Mouse (Mus musculus) heart, postnatal 0 days (tissue): ENCODE measurements around the gene Rasa4. TPM values are rescaled to one million over a fixed set of nuclear protein-coding genes. Genes with fewer than 3 reads are reported as not detected.

ENCODE experiments used
- ATAC-seq: fragments of 200-750 bp; cut with Nextera tagmentation; 2 replicates; pipeline ENCODE4 v1.8.0; 2017; ENCODE audit warnings: low read depth, moderate number of reproducible peaks, moderate library complexity; ENCODE audit not compliant: insufficient read depth
- DNase-seq: peaks from one replicate; pipeline ENCODE4 v3.0.0-alpha.2; 2016; ENCODE audit warnings: low spot score
- H3K27ac ChIP-seq: fragments of 300-500 bp; sonication (generic); 2 replicates; pipeline ENCODE4 v1.5.1; 2014; ENCODE audit warnings: low read depth, mild to moderate bottlenecking
- H3K27me3 ChIP-seq: fragments of 300-500 bp; sonication (generic); 2 replicates; pipeline ENCODE4 v1.6.1; 2014; ENCODE audit warnings: low read length, mixed read lengths; ENCODE audit not compliant: control insufficient read depth, insufficient read depth
- H3K36me3 ChIP-seq: fragments of 300-500 bp; sonication (generic); replicated peaks from 2 replicates; pipeline ENCODE4 v1.6.1; 2014; ENCODE audit warnings: low read length, mixed read lengths; ENCODE audit not compliant: control insufficient read depth, insufficient read depth
- H3K4me1 ChIP-seq: fragments of 300-500 bp; sonication (generic); 2 replicates; pipeline ENCODE4 v1.6.1; 2014; ENCODE audit warnings: antibody characterized with exemption; ENCODE audit not compliant: control insufficient read depth, insufficient read depth
- H3K4me2 ChIP-seq: fragments of 300-500 bp; sonication (generic); 2 replicates; pipeline ENCODE4 v1.6.1; 2014; ENCODE audit warnings: low read depth, mild to moderate bottlenecking, low read length, moderate library complexity
- H3K4me3 ChIP-seq: fragments of 300-500 bp; sonication (generic); 2 replicates; pipeline ENCODE4 v1.5.1; 2014; ENCODE audit warnings: low read depth, low read length
- H3K9ac ChIP-seq: fragments of 300-500 bp; sonication (generic); replicated peaks from 2 replicates; pipeline ENCODE4 v1.6.1; 2014; ENCODE audit warnings: low read depth, low read length, mixed read lengths
- H3K9me3 ChIP-seq: fragments of 300-500 bp; sonication (generic); replicated peaks from 2 replicates; pipeline ENCODE4 v1.6.1; 2016; ENCODE audit warnings: low read length; ENCODE audit not compliant: control insufficient read depth
- CTCF ChIP-seq: IDR thresholded peaks from 2 replicates; pipeline ENCODE4 v1.5.1; 2016; ENCODE audit warnings: antibody characterized with exemption, control low read depth, low read depth
- EP300 ChIP-seq: IDR thresholded peaks from 2 replicates; pipeline ENCODE4 v1.6.1; 2016; ENCODE audit warnings: antibody characterized with exemption, low read depth
- WGBS: fragments of 180-500 bp; shearing (Covaris S2); extraction: QIAGEN DNeasy Blood & Tissue Kit; methylation state at CpG from one replicate; pipeline ENCODE4 v1.1.7; 2014; 5-methylcytosine and 5-hydroxymethylcytosine counted together
- polyA plus RNA-seq: library from polyadenylated mRNA; unstranded; fragments of >200 nt; fragmentation: Nextera tagmentation; extraction: Ambion mirVana; gene quantifications from 2 replicates; pipeline ENCODE4 v1.2.1, GENCODE M21; 2015
- total RNA-seq: library from RNA; depleted of rRNA; stranded (reverse); fragments of >200 nt; gene quantifications from 2 replicates; pipeline ENCODE4 v1.2.3, GENCODE M21; 2014; ENCODE audit warnings: low replicate concordance

Gene Rasa4
- total and polyA plus RNA-seq, 2 experiments from 2014 or later: 0.96 to 6.2 TPM

DNA sequence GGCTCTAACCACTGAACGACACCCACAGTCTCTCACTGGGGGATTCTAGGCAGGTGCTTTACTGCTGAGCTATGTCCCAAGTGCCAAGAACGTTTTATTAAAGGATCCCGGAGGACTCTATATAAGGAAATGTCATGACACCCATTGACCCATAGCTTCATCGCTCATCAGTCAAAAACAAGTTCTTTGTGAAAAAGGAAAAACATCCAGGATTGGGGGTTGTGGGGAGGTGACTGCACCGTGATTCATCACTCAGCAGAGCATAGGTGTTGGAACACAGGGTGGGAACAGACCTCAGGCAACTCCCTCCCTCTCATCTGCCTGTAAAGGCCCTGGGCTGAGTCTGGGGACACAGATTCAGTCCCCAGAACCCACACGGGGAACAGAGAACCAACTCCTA is 33.8 kb upstream of the Rasa4 start:
- no peak overlapping the region for H3K4me3 ChIP-seq
- H3K9ac ChIP-seq: no peak overlapping the region
- H3K9me3 ChIP-seq: no peaks in the 10 kb centered on the region
- DNase-seq: no peak
- no peak overlapping the region for H3K4me2 ChIP-seq
- H3K27me3 ChIP-seq: no peaks in the 10 kb centered on the region
- no peak for ATAC-seq
- H3K4me1 ChIP-seq: peaks cover 7% of the 10 kb centered on the region; the same call in 1 of the 2 replicates
- WGBS: 61% methylated on average over 6 of the region's 6 CpGs
- TF ChIP-seq CTCF: no peak
- TF ChIP-seq EP300: no peak
- no peaks in the 10 kb centered on the region for H3K36me3 ChIP-seq
- H3K27ac ChIP-seq: no peak overlapping the region

DNA sequence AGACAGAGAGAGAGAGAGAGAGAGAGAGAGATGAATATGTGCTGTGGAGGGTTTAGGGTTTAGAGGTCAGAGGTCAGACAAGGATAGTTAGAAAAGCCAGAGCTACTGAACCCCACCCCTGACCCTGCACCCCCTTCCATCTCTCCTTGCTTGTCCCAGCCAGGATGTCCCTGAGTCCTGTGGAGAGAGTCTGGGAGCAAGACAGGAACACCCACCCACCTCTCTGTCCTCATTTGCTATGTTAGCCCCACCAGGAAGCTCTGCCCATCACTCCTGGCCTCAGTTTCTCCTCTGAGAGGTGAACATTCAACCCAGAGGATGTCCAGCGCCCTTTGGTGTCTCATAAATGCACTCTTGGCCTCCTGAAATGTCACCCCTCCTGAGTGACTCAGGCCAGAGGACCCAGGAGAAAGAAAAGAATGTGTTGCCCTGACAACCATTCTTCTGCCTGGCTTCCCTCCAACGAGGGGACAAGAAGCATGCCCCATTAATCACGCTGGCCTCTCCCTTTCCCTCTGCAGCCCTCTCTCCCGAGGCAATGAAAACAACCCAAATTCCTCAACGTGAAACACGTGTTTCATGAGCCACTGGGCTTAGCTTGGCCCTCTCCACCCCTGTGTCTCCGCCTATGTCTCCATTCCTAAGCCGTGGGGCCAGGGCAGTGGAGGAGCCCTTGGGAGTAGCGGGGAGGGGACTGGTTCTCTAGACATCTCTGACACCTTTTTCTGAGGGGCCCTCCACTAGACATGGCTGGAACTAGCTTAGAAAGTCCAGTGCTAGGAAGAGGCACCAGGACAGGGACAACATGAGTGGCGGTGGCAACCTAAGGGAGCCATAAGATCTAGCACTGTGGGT is 32.3 kb upstream of the Rasa4 start:
- ATAC-seq (peak; percentile 77), DNase-seq (peak; percentile 62)
- Histone ChIP-seq H3K4me3 (no peak overlapping the region), H3K4me2 (no peak overlapping the region), H3K27ac (peak overlapping the region; percentile 43; the same call in 1 of the 2 replicates), H3K36me3 (no peaks in the 10 kb centered on the region), H3K9me3 (no peaks in the 10 kb centered on the region), H3K27me3 (no peaks in the 10 kb centered on the region), H3K9ac (no peak overlapping the region), H3K4me1 (peaks cover 7% of the 10 kb centered on the region; the same call in 1 of the 2 replicates)
- TF ChIP-seq CTCF (no peak), EP300 (no peak)
- 16% methylated on average over 10 of the region's 10 CpGs for WGBS

DNA sequence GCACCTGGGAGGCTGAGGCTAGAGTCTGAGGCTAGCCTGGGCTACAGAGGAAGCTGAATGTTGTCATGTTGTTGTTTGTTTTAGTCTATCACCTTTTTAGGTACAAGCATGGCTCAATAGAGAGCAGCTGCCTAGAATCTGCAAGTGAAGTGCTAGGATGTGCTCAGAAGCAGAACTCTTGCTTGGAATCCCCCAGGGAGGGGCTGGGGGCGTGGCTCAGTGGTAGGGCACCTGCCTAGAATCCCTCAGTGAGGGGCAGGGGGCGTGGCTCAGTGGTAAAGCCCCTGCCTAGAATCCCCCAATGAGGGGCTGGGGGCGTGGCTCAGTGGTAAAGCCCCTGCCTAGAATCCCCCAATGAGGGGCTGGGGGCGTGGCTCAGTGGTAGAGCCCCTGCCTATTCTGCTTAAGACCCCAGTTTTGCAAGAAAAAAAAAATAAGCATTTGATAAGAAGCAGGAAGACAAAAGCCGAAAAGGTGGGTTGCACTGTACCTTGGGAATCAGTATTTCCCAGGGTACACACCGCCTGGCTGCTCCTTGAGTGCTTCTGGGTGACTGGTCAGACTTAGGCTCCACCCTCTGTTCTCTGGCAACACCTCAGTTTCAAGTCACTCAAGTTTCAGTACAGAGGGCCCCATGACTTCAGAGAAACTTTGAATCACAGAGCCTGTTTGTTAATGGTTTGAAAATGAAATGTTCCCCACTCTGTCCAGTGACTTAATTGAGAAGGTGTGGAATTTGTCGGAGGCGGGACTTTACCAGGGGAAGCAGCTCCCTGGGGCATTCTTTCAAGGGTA is 30.7 kb upstream of the Rasa4 start:
- ATAC-seq (no peak), DNase-seq (no peak)
- no peak overlapping the region for H3K4me3 ChIP-seq
- H3K9ac ChIP-seq: no peak overlapping the region
- no peak for TF ChIP-seq EP300
- TF ChIP-seq CTCF: no peak
- H3K4me1 ChIP-seq: peaks cover 7% of the 10 kb centered on the region; the same call in 1 of the 2 replicates
- H3K27me3 ChIP-seq: peaks cover 3% of the 10 kb centered on the region; the same call in 1 of the 2 replicates
- no peak overlapping the region for H3K4me2 ChIP-seq
- H3K9me3 ChIP-seq: no peaks in the 10 kb centered on the region
- H3K27ac ChIP-seq: no peak overlapping the region
- H3K36me3 ChIP-seq: no peaks in the 10 kb centered on the region
- 78% methylated on average over 8 of the region's 8 CpGs for WGBS

DNA sequence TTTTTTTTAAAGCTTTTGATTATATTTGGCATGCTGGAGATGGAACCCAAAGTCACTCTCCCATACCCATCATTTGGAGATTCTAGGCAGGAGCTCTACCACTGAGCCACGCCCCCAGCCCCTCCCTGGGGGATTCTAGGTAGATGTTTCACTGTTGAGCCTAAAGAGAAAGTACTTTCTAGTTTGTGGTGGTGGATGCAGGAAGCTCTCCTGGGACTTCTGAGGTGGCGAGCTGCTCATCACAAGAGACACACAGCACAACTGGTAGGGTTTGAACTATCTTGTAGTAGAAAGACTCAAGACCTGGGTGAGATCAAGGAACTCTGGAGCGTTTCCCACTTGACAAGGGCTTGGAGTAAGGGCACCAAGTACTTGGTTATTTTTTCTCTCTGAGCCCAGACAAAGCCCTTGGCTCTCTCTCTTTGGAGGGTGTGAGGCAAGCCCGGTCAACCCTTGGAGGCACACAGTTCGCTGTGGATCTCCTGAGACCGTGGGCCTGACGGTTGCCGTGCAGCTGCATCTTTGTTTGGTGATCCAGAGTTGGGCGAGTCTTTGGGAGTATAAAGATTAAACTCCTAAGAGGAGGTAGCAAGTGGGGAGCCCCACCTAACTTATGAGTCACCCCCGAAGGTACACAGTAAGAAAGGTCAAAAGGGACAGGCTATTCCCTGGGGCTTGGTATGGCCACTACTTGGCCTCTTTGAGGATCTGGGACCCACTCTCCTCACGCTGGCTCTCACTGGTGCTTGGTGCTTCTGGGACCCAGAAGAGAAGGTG is 29.2 kb upstream of the Rasa4 start, which contains the start of gene Upk3bl:
Gene Upk3bl (plus strand): TSS at position 192 of the 777 bp plus-strand sequence.
- H3K4me1 ChIP-seq: peaks cover 7% of the 10 kb centered on the region; the same call in 1 of the 2 replicates
- DNase-seq: no peak
- H3K36me3 ChIP-seq: no peaks in the 10 kb centered on the region
- WGBS: 88% methylated on average over 11 of the region's 11 CpGs
- H3K9me3 ChIP-seq: no peaks in the 10 kb centered on the region
- H3K4me3 ChIP-seq: no peak within 1 kb of the TSS
- no peak within 1 kb of the TSS for H3K9ac ChIP-seq
- peaks cover 6% of the 10 kb centered on the region; the same call in 1 of the 2 replicates for H3K27me3 ChIP-seq
- no peak for TF ChIP-seq CTCF
- TF ChIP-seq EP300: no peak
- ATAC-seq: no peak
- no peak within 1 kb of the TSS for H3K27ac ChIP-seq
- H3K4me2 ChIP-seq: no peak within 1 kb of the TSS

DNA sequence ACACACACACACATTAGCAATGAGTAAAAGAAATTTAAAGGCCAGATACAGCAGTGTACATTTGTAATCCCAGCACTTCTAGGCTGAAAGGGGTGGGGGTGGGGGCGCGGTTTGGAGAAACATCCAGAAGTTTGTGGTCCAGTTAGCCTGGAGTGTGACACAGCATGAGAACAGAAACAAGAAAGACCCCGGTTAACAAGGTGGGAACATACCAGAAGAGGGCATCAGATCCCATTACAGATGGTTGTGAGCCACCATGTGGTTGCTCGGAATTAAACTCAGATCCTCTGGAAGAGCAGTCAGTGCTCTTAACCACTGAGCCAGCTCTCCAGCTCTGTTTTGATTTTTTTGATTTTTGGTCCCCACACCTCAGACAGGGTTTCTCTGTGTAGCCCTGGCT is 27.7 kb upstream of the Rasa4 start:
- WGBS: 38% methylated on average over 4 of the region's 4 CpGs
- TF ChIP-seq CTCF: no peak
- TF ChIP-seq EP300: no peak
- H3K4me3 ChIP-seq: no peak overlapping the region
- H3K36me3 ChIP-seq: no peaks in the 10 kb centered on the region
- DNase-seq: no peak
- H3K27me3 ChIP-seq: peaks cover 10% of the 10 kb centered on the region; the same call in 1 of the 2 replicates
- no peak overlapping the region for H3K4me2 ChIP-seq
- H3K9ac ChIP-seq: no peak overlapping the region
- ATAC-seq: no peak
- H3K27ac ChIP-seq: no peak overlapping the region
- H3K9me3 ChIP-seq: no peaks in the 10 kb centered on the region
- H3K4me1 ChIP-seq: peaks cover 7% of the 10 kb centered on the region; the same call in 1 of the 2 replicates
